Mouse (Mus musculus): Measurements from ENCODE around the gene Fam107b.
A peak's percentile ranks its signal among the peaks of the same experiment; 100 is the strongest.

- TF ChIP-seq CHD2 (IDR thresholded peaks at IDR 0.05; ENCODE audit: low read depth, low read length) = no peak
- TF ChIP-seq MAFK (IDR thresholded peaks at IDR 0.05; ENCODE audit: insufficient read depth, low read depth, low read length) = no peak
- TF ChIP-seq ZNF384 (IDR thresholded peaks at IDR 0.05; ENCODE audit: low read depth, low read length) = no peak
- peak; percentile 36; the same call in 1 of the 2 replicates for TF ChIP-seq ZC3H11A (IDR thresholded peaks at IDR 0.05; ENCODE audit: borderline replicate concordance, low read depth, low read length)
- no peak for TF ChIP-seq HCFC1 (IDR thresholded peaks at IDR 0.05; ENCODE audit: borderline replicate concordance, insufficient read depth, low read length)
These were observed 59.5 kb downstream of the Fam107b start for GRCm38 (mm10) chr2:3629741-3630140.
